Mouse (Mus musculus) midbrain, embryonic 14.5 days (tissue): ENCODE data around the gene Pan2. TPM values are rescaled to one million over a fixed set of nuclear protein-coding genes. Genes with fewer than 3 reads are reported as not detected.
A peak's percentile ranks its signal among the peaks of the same experiment; 100 is the strongest.
"Not testable (repeated sequence)": the region's sequence is repeated elsewhere in the genome, so short reads cannot be mapped to it uniquely, and the experiment has no call there.

Source experiments
- ATAC-seq: fragments of 200-750 bp; cut with Nextera tagmentation; 2 replicates; pipeline ENCODE4 v1.8.0; 2017; ENCODE audit warnings: moderate number of reproducible peaks, moderate library complexity; ENCODE audit not compliant: low FRiP score, low TSS enrichment
- DNase-seq: peaks from one replicate; pipeline ENCODE4 v3.0.0-alpha.2; 2015
- H3K27ac ChIP-seq: fragments of 300-500 bp; sonication (generic); replicated peaks from 2 replicates; pipeline ENCODE4 v1.5.1; 2014; ENCODE audit warnings: mild to moderate bottlenecking, low read depth, low read length, moderate library complexity
- H3K27me3 ChIP-seq: fragments of 300-500 bp; sonication (generic); 2 replicates; pipeline ENCODE4 v1.6.1; 2014; ENCODE audit warnings: low read length, control low read depth, mixed read lengths; ENCODE audit not compliant: control insufficient read depth, insufficient read depth
- H3K36me3 ChIP-seq: fragments of 300-500 bp; sonication (generic); 2 replicates; pipeline ENCODE4 v1.6.1; 2014; ENCODE audit warnings: low read length, control low read depth; ENCODE audit not compliant: control insufficient read depth, insufficient read depth
- H3K4me1 ChIP-seq: fragments of 300-500 bp; sonication (generic); 2 replicates; pipeline ENCODE4 v1.6.1; 2014; ENCODE audit warnings: mild to moderate bottlenecking, antibody characterized with exemption, low read length, control low read depth; ENCODE audit not compliant: control insufficient read depth, insufficient read depth
- H3K4me2 ChIP-seq: fragments of 300-500 bp; sonication (generic); 2 replicates; pipeline ENCODE4 v1.6.1; 2014; ENCODE audit warnings: mild to moderate bottlenecking, low read length, moderate library complexity
- H3K4me3 ChIP-seq: fragments of 300-500 bp; sonication (generic); replicated peaks from 2 replicates; pipeline ENCODE4 v1.5.1; 2014; ENCODE audit warnings: low read depth, low read length
- H3K9ac ChIP-seq: fragments of 300-500 bp; sonication (generic); replicated peaks from 2 replicates; pipeline ENCODE4 v1.6.1; 2014; ENCODE audit warnings: mild to moderate bottlenecking, low read length, moderate library complexity
- H3K9me3 ChIP-seq: fragments of 300-500 bp; sonication (generic); 2 replicates; pipeline ENCODE4 v1.6.1; 2016; ENCODE audit warnings: low read length, control low read depth, mixed read lengths; ENCODE audit not compliant: control insufficient read depth
- WGBS: fragments of 180-500 bp; shearing (Covaris S2); extraction: QIAGEN DNeasy Blood & Tissue Kit; methylation state at CpG from one replicate; pipeline ENCODE4 v1.1.7; 2014; 5-methylcytosine and 5-hydroxymethylcytosine counted together
- polyA plus RNA-seq: library from polyadenylated mRNA; unstranded; fragments of >200 nt; fragmentation: Nextera tagmentation; extraction: Ambion mirVana; gene quantifications from 2 replicates; pipeline ENCODE4 v1.2.1, GENCODE M21; 2014

Gene Pan2
- 18.5 and 23.0 TPM in 2 replicates for polyA plus RNA-seq

DNA sequence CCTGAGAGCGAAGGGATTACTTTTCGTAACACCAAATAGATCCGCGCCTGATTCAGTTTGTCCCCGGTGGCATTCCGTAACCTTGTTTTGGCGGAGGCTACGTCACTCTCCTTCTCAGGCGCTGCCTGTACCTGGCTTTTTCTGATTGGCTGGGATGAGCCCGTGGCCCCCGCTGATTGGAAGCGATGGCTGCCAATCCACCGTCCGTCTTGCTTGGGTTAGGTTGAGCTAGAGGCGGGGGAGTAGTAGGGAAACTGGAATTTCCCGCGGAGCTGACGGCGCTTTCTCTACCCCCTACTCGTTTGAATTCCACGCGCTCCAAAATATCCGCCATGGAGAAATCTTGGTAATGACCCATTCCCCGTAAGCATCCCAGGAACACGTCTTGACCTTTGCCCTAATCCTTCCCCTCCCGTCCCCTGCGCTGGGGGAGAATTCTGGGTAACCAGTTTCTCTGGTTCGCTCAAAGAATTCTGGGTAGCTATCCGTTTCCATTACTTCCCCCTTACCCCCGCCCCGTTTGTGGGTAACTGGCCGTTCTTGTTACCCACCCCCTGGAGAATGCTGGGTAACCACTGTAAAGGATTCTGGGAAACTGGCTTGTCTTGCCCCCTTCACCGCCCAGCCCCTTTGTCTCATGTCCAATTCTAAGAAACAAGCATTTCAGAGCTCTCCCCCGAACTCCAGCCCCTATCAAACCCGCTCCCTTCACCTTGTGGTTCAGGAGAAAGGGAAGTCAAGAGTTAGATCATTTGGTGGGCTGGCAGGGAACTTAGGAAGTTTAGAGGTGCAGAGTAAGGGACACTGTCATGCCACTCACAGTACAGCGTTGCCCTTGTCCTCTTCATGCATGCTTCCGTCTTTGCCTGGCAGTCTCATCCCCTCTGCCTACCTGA is at the start of gene Pan2:
Gene Pan2, plus strand, starts transcription at position 210 of the 896 bp plus-strand sequence.
- H3K36me3 ChIP-seq = peaks cover 6% of the 10 kb centered on the region
- no peaks in the 10 kb centered on the region for H3K9me3 ChIP-seq
- peak within 1 kb of the TSS; percentile 64 for H3K9ac ChIP-seq
- H3K27ac ChIP-seq = peak within 1 kb of the TSS; percentile 95
- H3K4me1 ChIP-seq = peaks cover 17% of the 10 kb centered on the region
- ATAC-seq = peak; percentile 100
- 1% methylated on average over 37 of the region's 37 CpGs for WGBS
- H3K4me3 ChIP-seq = peak within 1 kb of the TSS; percentile 42
- H3K27me3 ChIP-seq = no peaks in the 10 kb centered on the region
- peak; percentile 99 for DNase-seq
- peak within 1 kb of the TSS; percentile 70 for H3K4me2 ChIP-seq

- Histone ChIP-seq H3K9me3 (no peaks in the 10 kb centered on the region), H3K9ac (no peak within 1 kb of the TSS), H3K27me3 (no peaks in the 10 kb centered on the region), H3K36me3 (peaks cover 36% of the 10 kb centered on the region), H3K4me2 (no peak within 1 kb of the TSS), H3K4me1 (no peaks in the 10 kb centered on the region), H3K4me3 (no peak within 1 kb of the TSS), H3K27ac (no peak within 1 kb of the TSS)
- 89% methylated on average over 4 of the region's 4 CpGs for WGBS
- DNase-seq (no peak), ATAC-seq (no peak)
Measured at GRCm38 (mm10) chr10:128253677-128254255, 49.4 kb upstream of the Pan2 start, which contains the start of gene Apon. Gene Apon (plus strand): TSS chr10:128254096.

- no peak overlapping the region for H3K4me3 ChIP-seq
- H3K27ac ChIP-seq = no peak overlapping the region
- no peak overlapping the region for H3K9ac ChIP-seq
- no peaks in the 10 kb centered on the region for H3K27me3 ChIP-seq
- no peak for ATAC-seq
- H3K4me2 ChIP-seq = no peak overlapping the region
- no peaks in the 10 kb centered on the region for H3K4me1 ChIP-seq
- no peak for DNase-seq
- H3K36me3 ChIP-seq = peaks cover 17% of the 10 kb centered on the region
- H3K9me3 ChIP-seq = no peaks in the 10 kb centered on the region
- WGBS = 91% methylated on average over 8 of the region's 8 CpGs
Measured at GRCm38 (mm10) chr10:128255925-128256324, 47.2 kb upstream of the Pan2 start.

DNA sequence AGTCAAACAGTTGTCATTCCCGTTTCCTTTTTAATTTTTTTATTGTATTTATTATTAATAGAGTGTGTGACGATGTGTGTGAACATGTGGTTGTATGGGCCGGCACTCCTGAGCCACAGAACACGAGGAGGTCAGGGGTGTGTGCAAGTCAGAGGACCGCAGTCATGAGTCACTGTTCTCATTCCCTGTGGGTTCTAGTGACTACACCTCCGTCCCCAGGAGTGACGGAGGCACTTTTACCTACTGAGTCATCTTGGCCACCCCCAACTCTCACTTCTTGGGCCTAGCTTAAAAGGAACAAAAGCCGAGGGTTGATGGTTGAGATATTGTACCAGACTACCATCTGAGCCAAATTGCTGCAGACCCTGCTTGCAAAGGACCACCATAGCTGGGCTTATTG is 46.8 kb upstream of the Pan2 start:
- Histone ChIP-seq H3K4me1 (no peaks in the 10 kb centered on the region), H3K36me3 (peaks cover 13% of the 10 kb centered on the region), H3K4me3 (no peak overlapping the region), H3K27ac (no peak overlapping the region), H3K4me2 (no peak overlapping the region), H3K9me3 (no peaks in the 10 kb centered on the region), H3K9ac (no peak overlapping the region), H3K27me3 (no peaks in the 10 kb centered on the region)
- ATAC-seq (no peak), DNase-seq (no peak)
- WGBS = 93% methylated on average over 8 of the region's 8 CpGs

DNA sequence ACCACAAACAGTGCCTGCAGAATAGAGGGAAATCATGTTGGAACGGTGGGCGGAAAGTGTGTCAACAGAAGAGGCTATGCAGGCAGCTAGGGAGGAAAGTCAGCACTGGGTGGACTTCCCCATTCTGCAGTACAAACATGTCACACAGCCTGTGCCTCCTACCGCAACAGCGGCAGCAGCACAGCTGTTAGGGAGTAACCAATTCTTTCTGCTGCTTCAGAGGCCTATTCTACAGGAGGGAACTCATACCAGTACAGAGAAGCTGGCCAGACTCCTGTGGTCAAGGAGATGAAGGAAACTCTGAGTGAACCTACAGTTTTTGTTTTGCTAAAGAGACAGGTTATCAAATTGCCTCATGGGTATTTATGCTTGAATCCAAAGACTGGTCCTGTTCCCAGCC is 44.2 kb upstream of the Pan2 start:
- H3K36me3 ChIP-seq = no peaks in the 10 kb centered on the region
- no peaks in the 10 kb centered on the region for H3K9me3 ChIP-seq
- no peaks in the 10 kb centered on the region for H3K27me3 ChIP-seq
- H3K9ac ChIP-seq = no peak overlapping the region
- H3K4me1 ChIP-seq = no peaks in the 10 kb centered on the region
- no peak overlapping the region for H3K4me3 ChIP-seq
- H3K27ac ChIP-seq = no peak overlapping the region
- DNase-seq = no peak
- H3K4me2 ChIP-seq = no peak overlapping the region
- ATAC-seq = no peak
- WGBS = 87% methylated on average over 4 of the region's 4 CpGs

- H3K27me3 ChIP-seq = no peaks in the 10 kb centered on the region
- H3K27ac ChIP-seq = no peak overlapping the region
- H3K9me3 ChIP-seq = no peaks in the 10 kb centered on the region
- H3K4me2 ChIP-seq = no peak overlapping the region
- ATAC-seq (no peak), DNase-seq (no peak)
- 87% methylated on average over 5 of the region's 5 CpGs for WGBS
- no peaks in the 10 kb centered on the region for H3K36me3 ChIP-seq
- H3K4me1 ChIP-seq = no peaks in the 10 kb centered on the region
- no peak overlapping the region for H3K4me3 ChIP-seq
- no peak overlapping the region for H3K9ac ChIP-seq
Measured at GRCm38 (mm10) chr10:128259946-128260345, 43.2 kb upstream of the Pan2 start.

DNA sequence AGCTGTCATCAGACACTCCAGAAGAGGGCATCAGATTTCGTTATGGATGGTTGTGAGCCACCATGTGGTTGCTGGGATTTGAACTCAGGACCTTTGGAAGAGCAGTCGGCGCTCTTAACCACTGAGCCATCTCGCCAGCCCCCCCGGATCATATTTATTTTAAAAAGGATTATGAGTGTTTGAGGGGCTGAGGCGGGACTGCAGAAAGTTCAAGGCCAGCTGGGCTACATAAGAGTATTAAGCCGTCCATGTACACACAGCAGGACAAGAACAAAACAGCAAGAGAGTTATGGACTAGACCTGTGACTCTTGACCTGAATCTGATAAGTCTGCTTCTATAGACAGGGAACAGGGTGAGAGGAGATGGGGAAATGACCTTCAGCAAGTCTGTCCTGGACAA is 42.8 kb upstream of the Pan2 start:
- not testable (repeated sequence) for H3K4me1 ChIP-seq, H3K36me3 ChIP-seq, ATAC-seq, H3K27me3 ChIP-seq, H3K9me3 ChIP-seq, H3K4me3 ChIP-seq, H3K4me2 ChIP-seq, DNase-seq, H3K9ac ChIP-seq, H3K27ac ChIP-seq
- 89% methylated on average over 7 of the region's 7 CpGs for WGBS

DNA sequence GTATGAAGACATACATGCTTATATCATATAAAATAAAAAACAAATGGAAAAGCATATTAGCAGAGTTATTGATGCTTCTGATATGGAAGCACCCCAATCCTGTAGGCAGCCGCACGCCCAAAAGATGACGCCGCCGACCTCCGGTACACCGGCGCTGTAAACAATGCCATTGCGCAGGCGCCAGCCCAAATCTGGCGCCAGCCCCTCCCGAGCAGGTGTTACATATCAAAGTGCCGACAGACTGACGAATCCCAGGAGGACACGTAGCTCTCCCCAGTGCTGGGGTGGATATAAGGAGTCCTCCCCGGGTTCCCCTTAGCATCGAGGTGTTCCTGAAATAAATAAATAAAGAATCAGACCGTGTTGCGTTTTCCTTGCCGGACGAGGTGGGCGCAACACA is 40.8 kb upstream of the Pan2 start:
- Histone ChIP-seq H3K4me2 (no peak overlapping the region), H3K36me3 (no peaks in the 10 kb centered on the region), H3K9ac (no peak overlapping the region), H3K4me3 (no peak overlapping the region), H3K27me3 (no peaks in the 10 kb centered on the region), H3K9me3 (no peaks in the 10 kb centered on the region), H3K4me1 (no peaks in the 10 kb centered on the region), H3K27ac (no peak overlapping the region)
- ATAC-seq (no peak), DNase-seq (no peak)
- WGBS = 85% methylated on average over 22 of the region's 22 CpGs
